Mouse (Mus musculus) forebrain, embryonic 11.5 days (tissue): ENCODE results near the gene Plin4. TPM values are rescaled to one million over a fixed set of nuclear protein-coding genes. Genes with fewer than 3 reads are reported as not detected.
"Not testable (repeated sequence)": the region's sequence is repeated elsewhere in the genome, so short reads cannot be mapped to it uniquely, and the experiment has no call there.

Experiments used
- ATAC-seq: fragments of 200-750 bp; cut with Nextera tagmentation; replicated peaks from 2 replicates; pipeline ENCODE4 v1.8.0; 2017; ENCODE audit warnings: moderate TSS enrichment; ENCODE audit not compliant: low FRiP score
- DNase-seq: peaks from one replicate; pipeline ENCODE4 v3.0.0-alpha.2; 2017; ENCODE audit warnings: low spot score
- H3K27ac ChIP-seq: fragments of 300-500 bp; sonication (generic); 2 replicates; pipeline ENCODE4 v1.5.1; 2014; ENCODE audit warnings: low read depth, low read length
- H3K27me3 ChIP-seq: fragments of 300-500 bp; sonication (generic); 2 replicates; pipeline ENCODE4 v1.6.1; 2014; ENCODE audit warnings: mild to moderate bottlenecking, low read length, mixed read lengths; ENCODE audit not compliant: control insufficient read depth, insufficient read depth
- H3K36me3 ChIP-seq: fragments of 300-500 bp; sonication (generic); 2 replicates; pipeline ENCODE4 v1.6.1; 2014; ENCODE audit warnings: mild to moderate bottlenecking, low read length, moderate library complexity, mixed read lengths; ENCODE audit not compliant: control insufficient read depth, insufficient read depth
- H3K4me1 ChIP-seq: fragments of 300-500 bp; sonication (generic); replicated peaks from 2 replicates; pipeline ENCODE4 v1.6.1; 2014; ENCODE audit warnings: low read length, mixed read lengths; ENCODE audit not compliant: control insufficient read depth, insufficient read depth
- H3K4me2 ChIP-seq: fragments of 300-500 bp; sonication (generic); 2 replicates; pipeline ENCODE4 v1.6.1; 2014; ENCODE audit warnings: low read depth, mild to moderate bottlenecking, low read length, moderate library complexity, mixed read lengths; ENCODE audit not compliant: severe bottlenecking
- H3K4me3 ChIP-seq: fragments of 300-500 bp; sonication (generic); 2 replicates; pipeline ENCODE4 v1.5.1; 2014; ENCODE audit warnings: low read depth, low read length
- H3K9ac ChIP-seq: fragments of 300-500 bp; sonication (generic); 2 replicates; pipeline ENCODE4 v1.6.1; 2014; ENCODE audit warnings: low read length
- H3K9me3 ChIP-seq: fragments of 300-500 bp; sonication (generic); 2 replicates; pipeline ENCODE4 v1.6.1; 2016; ENCODE audit warnings: low read length, mixed read lengths; ENCODE audit not compliant: control insufficient read depth
- whole genome bisulfite sequencing: fragments of 180-500 bp; shearing (Covaris S2); extraction: QIAGEN DNeasy Blood & Tissue Kit; methylation state at CpG from one replicate; pipeline ENCODE4 v1.1.7; 2014; 5-methylcytosine and 5-hydroxymethylcytosine counted together
- polyA plus RNA-seq: library from polyadenylated mRNA; unstranded; fragments of >200 nt; fragmentation: Nextera tagmentation; extraction: Ambion mirVana; gene quantifications from 2 replicates; pipeline ENCODE4 v1.2.1, GENCODE M21; 2014

Plin4 gene
- polyA plus RNA-seq, 1 experiment from 2014 or later, result 0.07 TPM

GRCm38 (mm10) chr17:56071126-56071525 is 38.5 kb downstream of the Plin4 start:
- no peak for DNase-seq
- ATAC-seq, result no peak
- H3K27me3 ChIP-seq, result no peaks in the 10 kb centered on the region

GRCm38 (mm10) chr17:56069066-56069465 is 40.5 kb downstream of the Plin4 start:
- ATAC-seq, result no peak
- no peak overlapping the region for H3K4me3 ChIP-seq
- H3K9me3 ChIP-seq, result no peaks in the 10 kb centered on the region
- no peak overlapping the region for H3K27ac ChIP-seq
- DNase-seq, result no peak
- WGBS, result 94% methylated on average over 14 of the region's 14 CpGs
- H3K4me1 ChIP-seq, result 0 out of 2 replicates have a peak, but pooled peaks cover 3% of the 10 kb centered on the region
- peaks cover 40% of the 10 kb centered on the region for H3K36me3 ChIP-seq
- no peak overlapping the region for H3K4me2 ChIP-seq
- no peak overlapping the region for H3K9ac ChIP-seq
- no peaks in the 10 kb centered on the region for H3K27me3 ChIP-seq

More at GRCm38 (mm10) chr17:56071126-56071525, 38.5 kb downstream of the Plin4 start:
- Histone ChIP-seq H3K4me1 (peaks cover 13% of the 10 kb centered on the region; the same call in 1 of the 2 replicates), H3K9ac (no peak overlapping the region), H3K27ac (no peak overlapping the region), H3K9me3 (no peaks in the 10 kb centered on the region), H3K36me3 (peaks cover 22% of the 10 kb centered on the region; the same call in 1 of the 2 replicates), H3K4me2 (no peak overlapping the region), H3K4me3 (no peak overlapping the region)

- no peak overlapping the region for H3K4me3 ChIP-seq
- no peak for DNase-seq
- no peak overlapping the region for H3K9ac ChIP-seq
- H3K9me3 ChIP-seq, result no peaks in the 10 kb centered on the region
- no peak for ATAC-seq
- no peak overlapping the region for H3K4me2 ChIP-seq
- H3K27ac ChIP-seq, result no peak overlapping the region
- H3K27me3 ChIP-seq, result no peaks in the 10 kb centered on the region
- H3K36me3 ChIP-seq, result peaks cover 60% of the 10 kb centered on the region
- no peaks in the 10 kb centered on the region for H3K4me1 ChIP-seq
These were observed 43.2 kb downstream of the Plin4 start for GRCm38 (mm10) chr17:56066451-56066850.

- peaks cover 66% of the 10 kb centered on the region for H3K36me3 ChIP-seq
- H3K27ac ChIP-seq, H3K4me2 ChIP-seq, ATAC-seq, H3K4me1 ChIP-seq, H3K27me3 ChIP-seq, H3K9me3 ChIP-seq, H3K4me3 ChIP-seq, DNase-seq, H3K9ac ChIP-seq: not testable (repeated sequence)
- WGBS, result 86% methylated on average over 6 of the region's 6 CpGs
These were observed 43.9 kb downstream of the Plin4 start for GRCm38 (mm10) chr17:56065715-56066114.

- H3K27me3 ChIP-seq, result no peaks in the 10 kb centered on the region
- H3K4me3 ChIP-seq, result no peak overlapping the region
- H3K36me3 ChIP-seq, result peaks cover 75% of the 10 kb centered on the region
These were observed 47.5 kb downstream of the Plin4 start for GRCm38 (mm10) chr17:56062081-56062480.

GRCm38 (mm10) chr17:56057381-56058120 is 52.1 kb downstream of the Plin4 start:
- WGBS, result 84% methylated on average over 11 of the region's 11 CpGs
- Histone ChIP-seq H3K4me3 (no peak overlapping the region), H3K36me3 (peaks cover 47% of the 10 kb centered on the region), H3K4me2 (no peak overlapping the region), H3K27me3 (no peaks in the 10 kb centered on the region), H3K27ac (no peak overlapping the region), H3K9ac (no peak overlapping the region), H3K4me1 (no peaks in the 10 kb centered on the region), H3K9me3 (no peaks in the 10 kb centered on the region)
- ATAC-seq (no peak), DNase-seq (no peak)

More at GRCm38 (mm10) chr17:56062081-56062480, 47.5 kb downstream of the Plin4 start:
- Histone ChIP-seq H3K27ac (no peak overlapping the region), H3K9ac (no peak overlapping the region), H3K9me3 (no peaks in the 10 kb centered on the region), H3K4me1 (no peaks in the 10 kb centered on the region), H3K4me2 (no peak overlapping the region)
- 95% methylated on average over 7 of the region's 7 CpGs for WGBS
- DNase-seq (no peak), ATAC-seq (no peak)

- H3K36me3 ChIP-seq, result peaks cover 41% of the 10 kb centered on the region
- 83% methylated on average over 4 of the region's 4 CpGs for WGBS
- H3K9me3 ChIP-seq, result no peaks in the 10 kb centered on the region
- H3K27me3 ChIP-seq, result no peaks in the 10 kb centered on the region
- H3K4me3 ChIP-seq, result no peak overlapping the region
- H3K9ac ChIP-seq, result no peak overlapping the region
- no peak for DNase-seq
- no peaks in the 10 kb centered on the region for H3K4me1 ChIP-seq
- no peak overlapping the region for H3K27ac ChIP-seq
- ATAC-seq, result no peak
- no peak overlapping the region for H3K4me2 ChIP-seq
These were observed 53.5 kb downstream of the Plin4 start for GRCm38 (mm10) chr17:56055945-56056678.

- H3K4me1 ChIP-seq, result no peaks in the 10 kb centered on the region
- ATAC-seq (no peak), DNase-seq (no peak)
- H3K27ac ChIP-seq, result no peak overlapping the region
- H3K36me3 ChIP-seq, result peaks cover 31% of the 10 kb centered on the region
- H3K4me3 ChIP-seq, result no peak overlapping the region
- no peak overlapping the region for H3K4me2 ChIP-seq
- H3K27me3 ChIP-seq, result no peaks in the 10 kb centered on the region
- no peak overlapping the region for H3K9ac ChIP-seq
- no peaks in the 10 kb centered on the region for H3K9me3 ChIP-seq
These were observed 54.7 kb downstream of the Plin4 start for GRCm38 (mm10) chr17:56054938-56055337.
